Mouse (Mus musculus): ENCODE results near the gene Fam162b.

DNA sequence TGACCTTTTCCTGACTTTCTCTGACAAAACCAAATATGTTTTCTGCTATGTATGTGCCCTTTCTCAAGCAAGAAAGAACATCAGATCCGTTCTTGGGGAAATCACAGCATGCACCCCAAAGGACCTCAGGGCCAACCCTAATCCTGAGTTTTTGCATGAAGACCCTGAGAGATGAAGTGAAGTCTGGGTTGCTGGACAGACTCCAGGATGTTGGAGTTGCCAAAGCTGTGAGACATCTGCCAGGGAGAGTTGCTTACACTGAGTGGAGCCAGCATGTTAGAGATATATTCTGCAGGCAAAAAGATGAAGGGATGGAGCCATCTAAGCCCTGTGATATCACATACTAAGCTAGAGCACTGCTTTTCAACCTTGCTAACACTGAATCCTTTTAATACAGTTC, 34.3 kb downstream of the Fam162b start:
- TF ChIP-seq CTCF (IDR thresholded peaks at IDR 0.05; ENCODE audit: borderline replicate concordance, insufficient read depth, low read length): no peak
- TF ChIP-seq POLR2A (IDR thresholded peaks at IDR 0.05; ENCODE audit: low read depth, low read length): no peak

All from embryonic fibroblast, embryonic 13.5 days (primary cell).